Mouse (Mus musculus) spleen, postnatal 4 days (tissue): ENCODE results near the gene Wbp1.
A peak's percentile ranks its signal among the peaks of the same experiment; 100 is the strongest.

Experiments used
- DNase-seq, 2 experiments: peaks; one replicate each; pipeline ENCODE4 v3.0.0; 2022; ENCODE audit warnings: low spot score in 2 of 2

Gene Wbp1

GRCm38 (mm10) chr6:83084477-83084876, 36.9 kb downstream of the Wbp1 start:
- DNase-seq = no peak

- DNase-seq = no peak
Observed at GRCm38 (mm10) chr6:83083497-83083896, 37.9 kb downstream of the Wbp1 start.

- DNase-seq = no peak
Observed at GRCm38 (mm10) chr6:83080210-83080609, 41.1 kb downstream of the Wbp1 start.

- DNase-seq = peak; percentile 99 to 100
Observed at GRCm38 (mm10) chr6:83078324-83078858, 43.0 kb downstream of the Wbp1 start.

- peak; percentile 38 to 77 for DNase-seq
Observed at GRCm38 (mm10) chr6:83077630-83078323, 43.6 kb downstream of the Wbp1 start, which contains the start of gene Pcgf1. TSS of gene Pcgf1 (plus strand) at chr6:83077869.

GRCm38 (mm10) chr6:83074979-83075378, 46.4 kb downstream of the Wbp1 start:
- DNase-seq = no peak

- DNase-seq = peak in 1 of 2 experiments; percentile 67
Observed at GRCm38 (mm10) chr6:83071220-83071619, 50.1 kb downstream of the Wbp1 start.

- peak in 1 of 2 experiments; percentile 74 for DNase-seq
Observed at GRCm38 (mm10) chr6:83070311-83071219, 50.8 kb downstream of the Wbp1 start.

- no peak for DNase-seq
Observed at GRCm38 (mm10) chr6:83070247-83070310, 51.3 kb downstream of the Wbp1 start, which contains the start of gene Tlx2. TSS of gene Tlx2 (minus strand) at chr6:83070293.

- peak in 1 of 2 experiments; percentile 73 for DNase-seq
Observed at GRCm38 (mm10) chr6:83069488-83070246, 51.7 kb downstream of the Wbp1 start.
